Mouse (Mus musculus) brain, embryonic 14.5 days (tissue): Measurements from ENCODE around the gene Zfp169.

Experiments used
- CTCF ChIP-seq: fragments of 200-500 bp; IDR thresholded peaks from 2 replicates; pipeline ENCODE4 v1.5.1; 2012; ENCODE audit warnings: inconsistent platforms, mild to moderate bottlenecking, moderate library complexity, borderline replicate concordance; ENCODE audit not compliant: insufficient read depth, insufficient read length; ENCODE audit errors: extremely low read depth
- POLR2A ChIP-seq: fragments of 200-500 bp; IDR thresholded peaks from 2 replicates; pipeline ENCODE4 v1.6.1; 2012; ENCODE audit warnings: mild to moderate bottlenecking, inconsistent platforms, borderline replicate concordance; ENCODE audit not compliant: poor library complexity, insufficient read depth, insufficient read length, severe bottlenecking; ENCODE audit errors: extremely low read depth

- TF ChIP-seq CTCF = no peak
- TF ChIP-seq POLR2A = no peak
These were observed 42.7 kb upstream of the Zfp169 start for GRCm38 (mm10) chr13:48555976-48556375.
